Mouse (Mus musculus) embryonic facial prominence, embryonic 15.5 days (tissue): ENCODE results near the gene Fam189a2. TPM values are rescaled to one million over a fixed set of nuclear protein-coding genes. Genes with fewer than 3 reads are reported as not detected.

Source experiments
- ATAC-seq: fragments of 200-750 bp; cut with Nextera tagmentation; 2 replicates; pipeline ENCODE4 v1.8.0; 2017; ENCODE audit warnings: low read depth, moderate TSS enrichment; ENCODE audit not compliant: insufficient number of reproducible peaks, low FRiP score, low TSS enrichment
- H3K27ac ChIP-seq: fragments of 300-500 bp; sonication (generic); replicated peaks from 2 replicates; pipeline ENCODE4 v1.5.1; 2015; ENCODE audit warnings: mild to moderate bottlenecking, inconsistent platforms
- H3K27me3 ChIP-seq: fragments of 300-500 bp; sonication (generic); 2 replicates; pipeline ENCODE4 v1.6.1; 2015; ENCODE audit warnings: inconsistent platforms
- H3K36me3 ChIP-seq: fragments of 300-500 bp; sonication (generic); 2 replicates; pipeline ENCODE4 v1.6.1; 2015; ENCODE audit warnings: mild to moderate bottlenecking, inconsistent platforms
- H3K4me1 ChIP-seq: fragments of 300-500 bp; sonication (generic); 2 replicates; pipeline ENCODE4 v1.6.1; 2015; ENCODE audit warnings: inconsistent platforms
- H3K4me2 ChIP-seq: fragments of 300-500 bp; sonication (generic); replicated peaks from 2 replicates; pipeline ENCODE4 v1.6.1; 2015; ENCODE audit warnings: mild to moderate bottlenecking, inconsistent platforms
- H3K4me3 ChIP-seq: fragments of 300-500 bp; sonication (generic); replicated peaks from 2 replicates; pipeline ENCODE4 v1.5.1; 2015; ENCODE audit warnings: mild to moderate bottlenecking, inconsistent platforms
- H3K9ac ChIP-seq: fragments of 300-500 bp; sonication (generic); 2 replicates; pipeline ENCODE4 v1.6.1; 2015; ENCODE audit warnings: inconsistent platforms
- H3K9me3 ChIP-seq: fragments of 300-500 bp; sonication (generic); replicated peaks from 2 replicates; pipeline ENCODE4 v1.6.1; 2016; ENCODE audit warnings: inconsistent platforms
- WGBS: fragments of 180-500 bp; shearing (Covaris S2); methylation state at CpG from one replicate; pipeline ENCODE4 v1.1.7; 2015; 5-methylcytosine and 5-hydroxymethylcytosine counted together
- polyA plus RNA-seq: library from polyadenylated mRNA; unstranded; fragments of >200 nt; fragmentation: Nextera tagmentation; extraction: Ambion mirVana; gene quantifications from 2 replicates; pipeline ENCODE4 v1.2.1, GENCODE M21; 2015

The Fam189a2 gene
- polyA plus RNA-seq, 1 experiment from 2014 or later: 0.52 TPM

- no peak overlapping the region for H3K9ac ChIP-seq
- no peaks in the 10 kb centered on the region for H3K9me3 ChIP-seq
- H3K27ac ChIP-seq: no peak overlapping the region
- H3K27me3 ChIP-seq: no peaks in the 10 kb centered on the region
- no peak for ATAC-seq
- H3K4me3 ChIP-seq: no peak overlapping the region
- H3K4me1 ChIP-seq: peaks cover 7% of the 10 kb centered on the region
- H3K4me2 ChIP-seq: no peak overlapping the region
- no peaks in the 10 kb centered on the region for H3K36me3 ChIP-seq
- 45% methylated on average over 5 of the region's 5 CpGs for WGBS
These were observed 23.4 kb upstream of the Fam189a2 start for GRCm38 (mm10) chr19:24054265-24054664.

DNA sequence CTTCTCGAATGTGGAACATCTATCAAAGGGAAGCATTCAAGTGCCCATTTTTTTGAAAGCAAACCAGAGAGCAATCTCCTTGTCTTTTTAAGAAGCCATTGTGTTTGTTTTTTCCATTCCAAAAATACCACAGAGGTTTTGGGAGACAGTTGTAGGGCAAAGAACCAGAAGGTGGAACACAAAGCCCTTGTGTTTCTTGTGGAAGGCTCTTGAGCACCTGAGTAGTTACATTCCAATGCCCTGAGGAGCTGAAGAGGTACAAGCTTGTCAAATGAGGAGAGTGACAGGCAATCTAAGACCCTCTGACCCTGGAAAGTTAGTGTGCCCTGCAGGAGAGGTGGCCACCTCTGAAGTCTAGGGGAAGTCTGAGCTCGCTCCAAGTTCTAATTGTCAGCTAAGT is 19.7 kb upstream of the Fam189a2 start:
- H3K4me1 ChIP-seq: peaks cover 7% of the 10 kb centered on the region
- 52% methylated on average over 2 of the region's 2 CpGs for WGBS
- ATAC-seq: no peak
- H3K27me3 ChIP-seq: no peaks in the 10 kb centered on the region
- H3K9ac ChIP-seq: no peak overlapping the region
- no peak overlapping the region for H3K4me2 ChIP-seq
- no peaks in the 10 kb centered on the region for H3K9me3 ChIP-seq
- H3K27ac ChIP-seq: no peak overlapping the region
- no peak overlapping the region for H3K4me3 ChIP-seq
- H3K36me3 ChIP-seq: no peaks in the 10 kb centered on the region

GRCm38 (mm10) chr19:24049329-24049728 is 18.5 kb upstream of the Fam189a2 start:
- H3K4me1 ChIP-seq: peaks cover 2% of the 10 kb centered on the region; the same call in 1 of the 2 replicates
- no peak overlapping the region for H3K27ac ChIP-seq
- H3K4me2 ChIP-seq: no peak overlapping the region
- H3K36me3 ChIP-seq: no peaks in the 10 kb centered on the region
- no peaks in the 10 kb centered on the region for H3K9me3 ChIP-seq
- 82% methylated on average over 3 of the region's 3 CpGs for WGBS
- no peaks in the 10 kb centered on the region for H3K27me3 ChIP-seq
- no peak overlapping the region for H3K9ac ChIP-seq
- H3K4me3 ChIP-seq: no peak overlapping the region
- no peak for ATAC-seq

- Histone ChIP-seq H3K4me1 (no peaks in the 10 kb centered on the region), H3K9ac (no peak overlapping the region), H3K4me2 (no peak overlapping the region), H3K27ac (no peak overlapping the region), H3K27me3 (no peaks in the 10 kb centered on the region), H3K36me3 (no peaks in the 10 kb centered on the region), H3K9me3 (no peaks in the 10 kb centered on the region), H3K4me3 (no peak overlapping the region)
- 81% methylated on average over 10 of the region's 10 CpGs for WGBS
- no peak for ATAC-seq
These were observed 15.7 kb upstream of the Fam189a2 start for GRCm38 (mm10) chr19:24046395-24046993.

DNA sequence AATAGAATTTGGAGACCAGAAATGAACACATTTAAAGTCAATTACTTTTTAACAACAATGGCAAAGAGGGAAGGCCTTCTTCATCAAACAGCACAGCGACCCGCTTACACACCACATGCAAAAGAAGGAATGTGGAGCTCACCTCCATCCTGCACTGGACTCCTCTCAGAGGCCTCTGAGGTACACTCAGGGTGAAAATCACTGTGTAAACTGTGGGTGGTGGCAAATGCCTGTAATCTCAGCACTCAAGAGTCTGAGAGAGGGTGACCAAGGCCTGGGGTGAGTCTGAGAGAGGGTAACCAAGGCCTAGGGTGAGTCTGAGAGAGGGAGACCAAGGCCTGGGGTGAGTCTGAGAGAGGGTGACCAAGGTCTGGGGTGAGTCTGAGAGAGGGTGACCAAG is 11.6 kb upstream of the Fam189a2 start:
- no peak overlapping the region for H3K9ac ChIP-seq
- ATAC-seq: no peak
- H3K4me2 ChIP-seq: no peak overlapping the region
- H3K4me1 ChIP-seq: no peaks in the 10 kb centered on the region
- no peaks in the 10 kb centered on the region for H3K36me3 ChIP-seq
- no peaks in the 10 kb centered on the region for H3K9me3 ChIP-seq
- 98% methylated on average over 2 of the region's 2 CpGs for WGBS
- no peak overlapping the region for H3K27ac ChIP-seq
- no peak overlapping the region for H3K4me3 ChIP-seq
- H3K27me3 ChIP-seq: no peaks in the 10 kb centered on the region

GRCm38 (mm10) chr19:24039061-24039853 is 8.4 kb upstream of the Fam189a2 start:
- Histone ChIP-seq H3K4me1 (no peaks in the 10 kb centered on the region), H3K9me3 (no peaks in the 10 kb centered on the region), H3K36me3 (no peaks in the 10 kb centered on the region), H3K27ac (no peak overlapping the region), H3K4me2 (no peak overlapping the region), H3K4me3 (no peak overlapping the region), H3K27me3 (peaks cover 2% of the 10 kb centered on the region; the same call in 1 of the 2 replicates), H3K9ac (no peak overlapping the region)
- 65% methylated on average over 14 of the region's 14 CpGs for WGBS
- ATAC-seq: no peak

DNA sequence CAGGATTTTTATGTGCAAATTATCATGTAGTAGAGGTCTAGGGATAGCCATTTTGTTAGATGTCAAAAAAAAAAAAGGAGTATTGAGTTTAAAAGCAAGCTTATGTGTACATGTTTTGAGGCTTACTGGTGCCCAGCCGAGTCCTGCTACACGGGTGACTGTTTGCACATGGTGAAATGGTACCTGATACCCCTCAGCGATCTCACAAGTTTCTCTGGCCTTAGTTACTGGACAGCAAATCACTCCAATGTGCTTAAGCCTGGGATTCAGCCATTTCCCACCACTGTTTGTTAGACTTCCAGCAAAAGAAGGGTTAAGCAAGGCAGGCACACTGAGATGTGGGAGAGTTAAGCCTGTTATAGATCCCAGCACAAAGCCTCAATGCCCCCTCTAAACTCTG is 3.5 kb upstream of the Fam189a2 start:
- WGBS: 45% methylated on average over 3 of the region's 3 CpGs
- H3K4me3 ChIP-seq: no peak overlapping the region
- H3K9ac ChIP-seq: no peak overlapping the region
- ATAC-seq: no peak
- H3K27ac ChIP-seq: no peak overlapping the region
- H3K36me3 ChIP-seq: no peaks in the 10 kb centered on the region
- H3K9me3 ChIP-seq: no peaks in the 10 kb centered on the region
- peaks cover 44% of the 10 kb centered on the region for H3K27me3 ChIP-seq
- no peak overlapping the region for H3K4me2 ChIP-seq
- peaks cover 13% of the 10 kb centered on the region for H3K4me1 ChIP-seq

DNA sequence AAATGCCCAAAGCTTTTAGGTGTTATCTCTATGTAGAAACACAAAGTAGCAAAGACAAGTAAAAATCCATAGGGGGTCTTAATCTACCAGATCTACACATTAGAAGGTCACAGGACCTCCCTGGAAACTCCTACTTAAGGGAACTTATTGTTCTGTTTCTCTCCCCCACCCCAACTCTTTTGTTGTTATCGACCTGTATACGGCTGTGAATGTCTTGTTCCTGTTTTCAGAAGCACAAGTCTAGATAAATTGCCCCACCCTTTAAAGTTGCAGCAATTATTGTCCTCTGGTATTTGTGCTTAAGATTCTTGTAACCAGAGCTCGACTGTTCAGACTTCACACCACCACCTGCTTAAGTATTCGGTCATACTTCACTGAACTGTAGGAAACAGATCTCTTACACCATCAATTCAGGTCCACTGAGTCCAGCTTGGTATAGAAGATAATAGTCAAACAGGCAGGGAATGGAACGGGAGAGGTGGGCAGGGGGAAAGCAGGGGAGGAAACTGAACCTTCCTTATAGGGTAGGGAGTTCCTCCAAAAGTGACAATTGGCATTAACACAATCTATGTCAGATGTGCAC is 1.9 kb upstream of the Fam189a2 start:
- WGBS: 52% methylated on average over 5 of the region's 5 CpGs
- no peaks in the 10 kb centered on the region for H3K36me3 ChIP-seq
- no peak overlapping the region for H3K4me3 ChIP-seq
- H3K27ac ChIP-seq: no peak overlapping the region
- no peaks in the 10 kb centered on the region for H3K9me3 ChIP-seq
- no peak overlapping the region for H3K4me2 ChIP-seq
- ATAC-seq: no peak
- peaks cover 13% of the 10 kb centered on the region for H3K4me1 ChIP-seq
- H3K27me3 ChIP-seq: peaks cover 56% of the 10 kb centered on the region
- H3K9ac ChIP-seq: no peak overlapping the region

GRCm38 (mm10) chr19:24030511-24030870 is 328 bp downstream of the Fam189a2 start:
- no peaks in the 10 kb centered on the region for H3K9me3 ChIP-seq
- H3K27ac ChIP-seq: no peak overlapping the region
- ATAC-seq: peak; percentile 60
- H3K27me3 ChIP-seq: peaks cover 58% of the 10 kb centered on the region
- peak overlapping the region; percentile 97 for H3K4me2 ChIP-seq
- peaks cover 13% of the 10 kb centered on the region for H3K4me1 ChIP-seq
- H3K36me3 ChIP-seq: no peaks in the 10 kb centered on the region
- H3K9ac ChIP-seq: peak overlapping the region; percentile 63
- H3K4me3 ChIP-seq: peak overlapping the region; percentile 57
- WGBS: 1% methylated on average over 39 of the region's 49 CpGs

DNA sequence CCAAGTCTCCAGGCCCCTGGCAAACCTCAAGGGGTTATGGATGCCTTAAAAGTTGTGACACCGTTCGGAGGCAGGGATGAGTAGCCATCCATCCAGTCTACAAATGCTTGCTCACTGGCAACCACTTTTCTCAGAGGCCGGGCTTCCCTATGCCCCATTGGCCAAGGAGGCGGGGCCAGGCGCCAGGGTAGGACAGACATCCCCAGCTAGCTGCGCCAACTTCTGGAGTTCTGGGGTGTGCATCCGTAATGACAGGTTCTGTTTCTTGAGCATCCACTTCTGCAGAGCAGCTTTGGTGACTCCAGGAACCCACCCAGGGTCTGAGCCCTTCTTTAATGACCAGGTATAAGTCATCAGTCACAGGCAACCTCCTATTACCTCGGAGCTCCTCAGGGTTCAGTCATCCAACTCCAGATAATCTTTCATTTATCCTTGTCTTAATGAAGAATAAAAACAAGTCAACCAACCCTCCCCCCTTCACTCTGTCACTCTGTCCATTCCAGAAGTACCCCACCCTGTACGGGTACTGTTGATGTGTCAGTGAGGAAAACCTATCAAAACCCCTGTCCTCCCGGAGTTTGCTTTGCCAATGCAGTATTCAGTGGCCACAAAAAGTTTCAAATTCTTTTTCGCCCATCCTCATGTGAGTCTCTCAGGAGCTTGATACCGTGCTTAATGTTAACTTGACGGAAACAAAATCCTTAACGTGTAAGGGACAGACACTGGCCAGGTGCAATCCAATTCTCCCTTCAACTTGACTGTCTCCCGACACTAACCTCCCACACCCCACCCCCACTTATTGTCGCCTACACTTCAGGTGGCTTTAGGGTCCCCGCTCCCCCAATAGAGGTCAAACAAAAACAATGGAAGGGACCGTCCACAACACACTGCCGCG is 956 bp downstream of the Fam189a2 start:
- H3K4me1 ChIP-seq: peaks cover 13% of the 10 kb centered on the region
- no peaks in the 10 kb centered on the region for H3K36me3 ChIP-seq
- H3K27ac ChIP-seq: no peak overlapping the region
- H3K9me3 ChIP-seq: no peaks in the 10 kb centered on the region
- H3K4me3 ChIP-seq: peak overlapping the region; percentile 57
- H3K4me2 ChIP-seq: peak overlapping the region; percentile 97
- peaks cover 61% of the 10 kb centered on the region for H3K27me3 ChIP-seq
- peak overlapping the region; percentile 63 for H3K9ac ChIP-seq
- 14% methylated on average over 20 of the region's 20 CpGs for WGBS
- no peak for ATAC-seq

GRCm38 (mm10) chr19:24025876-24026275 is 4.9 kb downstream of the Fam189a2 start:
- H3K36me3 ChIP-seq: no peaks in the 10 kb centered on the region
- H3K27me3 ChIP-seq: peaks cover 31% of the 10 kb centered on the region
- no peaks in the 10 kb centered on the region for H3K9me3 ChIP-seq
- H3K27ac ChIP-seq: no peak overlapping the region
- no peak overlapping the region for H3K4me3 ChIP-seq
- no peak for ATAC-seq
- 29% methylated on average over 5 of the region's 5 CpGs for WGBS
- no peak overlapping the region for H3K4me2 ChIP-seq
- H3K4me1 ChIP-seq: peaks cover 8% of the 10 kb centered on the region; the same call in 1 of the 2 replicates
- H3K9ac ChIP-seq: no peak overlapping the region
